Comparison of ENCODE assay signal across 8 mouse cellular contexts in the genomic region with DNA sequence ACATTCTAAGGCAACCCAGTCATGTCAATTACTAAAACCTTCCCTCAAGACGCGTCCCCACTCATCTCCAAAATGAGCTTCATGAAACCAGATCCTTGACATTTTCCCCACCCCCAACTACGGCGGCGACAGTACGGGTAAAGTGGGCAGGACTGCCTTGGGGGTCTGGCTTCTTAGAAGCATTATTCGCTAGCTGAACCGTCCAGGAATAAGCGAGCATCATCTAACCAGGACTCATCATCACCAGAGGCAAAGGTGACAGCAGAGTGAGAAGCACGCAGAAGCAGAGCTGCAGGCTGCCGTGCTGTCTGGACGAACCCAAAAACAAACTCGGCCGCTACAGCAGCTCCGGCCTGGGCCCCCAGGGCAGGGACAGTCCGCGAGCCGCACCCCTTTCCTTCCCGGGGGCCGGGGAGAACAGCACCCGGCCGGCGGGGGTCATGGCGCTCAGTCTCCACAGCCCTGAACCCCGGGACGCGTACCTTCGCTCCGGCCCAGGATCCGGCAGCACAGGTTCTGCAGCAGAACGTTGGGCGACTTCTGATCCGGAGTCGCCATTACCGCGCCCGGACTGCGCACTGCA. TPM values are rescaled to one million over a fixed set of nuclear protein-coding genes. Genes with fewer than 3 reads are reported as not detected.
A peak's percentile ranks its signal among the peaks of the same experiment; 100 is the strongest.
DNase-seq lines count a peak whose midpoint lies in the region; ATAC-seq and TF ChIP-seq lines count a peak whose summit lies in the region.

No protein-coding gene starts in this region.

- peak; percentile 7 to 16 for DNase-seq in layer of hippocampus, postnatal 14 days (ENCODE audit: low spot score in 2 of 2)
- no peak for DNase-seq in layer of hippocampus, postnatal 36 days
- DNase-seq in Patski (ENCODE audit: low read depth, low spot score), result no peak
- DNase-seq in gastrocnemius, postnatal 25 days, result no peak
- DNase-seq in adrenal gland, adult (ENCODE audit: inconsistent age in 2 of 2, low spot score in 1 of 2), result no peak

- peak overlapping the region; percentile 84 for H3K9ac ChIP-seq in intestine, postnatal 0 days (ENCODE audit: low read depth, low read length)

- peak overlapping the region; percentile 74 for H3K27ac ChIP-seq in intestine, postnatal 0 days (ENCODE audit: low read depth, low read length)

- in situ Hi-C loops in Patski (cut with MboI; ENCODE audit: low pct_unique_long_range_greater_than_20kb), result loop anchor here (10.0 kb wide), 1 partner anchor 133 kb away; no protein-coding TSS in a partner anchor

- POLR2A ChIA-PET in Patski (lab: Charles Lee), result interaction anchor here (2.0 kb wide), 1 partner anchor 9 kb away, joined by 6 read pairs; no protein-coding TSS in a partner anchor

- under 1% methylated on average over 38 of the region's 38 CpGs for WGBS in intestine, postnatal 0 days

- no peaks in the 10 kb centered on the region for H3K27me3 ChIP-seq in Patski
- H3K27me3 ChIP-seq in erythroblast, embryonic 14.5 days (ENCODE audit: control insufficient read depth), result peaks cover 26% of the 10 kb centered on the region
- no peaks in the 10 kb centered on the region for H3K27me3 ChIP-seq in intestine, postnatal 0 days (replicated peaks; ENCODE audit: control insufficient read depth, insufficient read depth, low read length)

- H3K9me3 ChIP-seq in erythroblast, embryonic 14.5 days (ENCODE audit: control insufficient read depth, low read length), result no peaks in the 10 kb centered on the region
- H3K9me3 ChIP-seq in intestine, postnatal 0 days (ENCODE audit: control insufficient read depth), result no peaks in the 10 kb centered on the region

- peaks cover 39% of the 10 kb centered on the region for H3K36me3 ChIP-seq in erythroblast, embryonic 14.5 days (ENCODE audit: control insufficient read depth)
- H3K36me3 ChIP-seq in intestine, postnatal 0 days (ENCODE audit: control insufficient read depth, insufficient read depth), result no peaks in the 10 kb centered on the region

- CTCF ChIA-PET in Patski (lab: Charles Lee), result interaction anchor here (0.9 to 1.1 kb wide), 3 partner anchors 14 to 50 kb away, joined by 3 to 4 read pairs (median 3); no protein-coding TSS in a partner anchor

- peak; percentile 36 for ATAC-seq in Patski
- ATAC-seq in intestine, postnatal 0 days, result peak; percentile 76
- peak; percentile 16; the same call in 1 of the 2 replicates for ATAC-seq in monocyte, adult 5-6 weeks (replicated peaks; ENCODE audit: insufficient number of reproducible peaks, low FRiP score, low TSS enrichment, poor library complexity, severe bottlenecking)

- peak overlapping the region; percentile 67 for H3K4me2 ChIP-seq in intestine, postnatal 0 days (replicated peaks; ENCODE audit: low read depth)

- H3K4me1 ChIP-seq in erythroblast, embryonic 14.5 days (ENCODE audit: control insufficient read depth), result peaks cover 41% of the 10 kb centered on the region
- peaks cover 2% of the 10 kb centered on the region; the same call in 1 of the 2 replicates for H3K4me1 ChIP-seq in intestine, postnatal 0 days (replicated peaks; ENCODE audit: control insufficient read depth, insufficient read depth, low read length)

- no peak for TF ChIP-seq CTCF in Patski (IDR thresholded peaks at IDR 0.05)
- no peak for TF ChIP-seq CTCF in intestine, postnatal 0 days (IDR thresholded peaks at IDR 0.05; ENCODE audit: low read depth)

- peak overlapping the region; percentile 99 for H3K4me3 ChIP-seq in erythroblast, embryonic 14.5 days (replicated peaks)
- peak overlapping the region; percentile 87 for H3K4me3 ChIP-seq in intestine, postnatal 0 days (ENCODE audit: low read depth, low read length)

RNA-seq across cellular contexts. Expression of a gene that starts 0.5 kb away (rescaled TPM):
- total RNA-seq in layer of hippocampus, postnatal 14 days (2021), result 10 to 100 TPM; 29.6 to 29.8 TPM
- total RNA-seq in layer of hippocampus, postnatal 36 days (2021), result 10 to 100 TPM; 34.9 to 37.5 TPM
- 41.7 TPM for polyA plus RNA-seq in Patski (2021)
- polyA plus RNA-seq in erythroblast, embryonic 14.5 days (2012), result 4.5 TPM in 2 replicates
- polyA plus RNA-seq in intestine, postnatal 0 days (2015; fragmentation: Nextera tagmentation; extraction: Ambion mirVana), result 14.8 and 15.2 TPM in 2 replicates
- 45.9 to 66.4 TPM (median 53.4 TPM) in 3 replicates for total RNA-seq in monocyte, adult 5-6 weeks (2017)
- 1 to 10 TPM; 7.5 to 7.7 TPM for total RNA-seq in gastrocnemius, postnatal 25 days (2021)

Comparison
In these comparisons a context has a peak if more than half of its experiments do, and no peak if none do; other contexts are left out.
1. DNase-seq: peak in layer of hippocampus, postnatal 14 days (2 of 2); none in layer of hippocampus, postnatal 36 days (0 of 2), Patski (single experiment), gastrocnemius, postnatal 25 days (single experiment) and adrenal gland, adult (0 of 2).
2. ATAC-seq: peak in every context shown above with its lines; median percentile 76 in intestine, postnatal 0 days; 36 in Patski; 16 in monocyte, adult 5-6 weeks.